ENCODE assay signal across 7 mouse cellular contexts in genomic region chr1:74855156-74855555, GRCm38 (mm10). TPM values are rescaled to one million over a fixed set of nuclear protein-coding genes. Genes with fewer than 3 reads are reported as not detected.
A peak's percentile ranks its signal among the peaks of the same experiment; 100 is the strongest.
DNase-seq lines count a peak whose midpoint lies in the region; ATAC-seq and TF ChIP-seq lines count a peak whose summit lies in the region.

No protein-coding gene starts in this region.

- H3K9me3 ChIP-seq in liver, embryonic 11.5 days (ENCODE audit: control insufficient read depth, low read length) = no peaks in the 10 kb centered on the region
- H3K9me3 ChIP-seq in heart, embryonic 15.5 days (replicated peaks) = no peaks in the 10 kb centered on the region
- no peaks in the 10 kb centered on the region for H3K9me3 ChIP-seq in liver, postnatal 0 days (ENCODE audit: low read length)

- 2% methylated on average over 48 of the region's 48 CpGs for WGBS in liver, embryonic 11.5 days
- WGBS in heart, embryonic 15.5 days = under 1% methylated on average over 48 of the region's 48 CpGs
- WGBS in liver, postnatal 0 days (ENCODE audit: insufficient replicate concordance) = 3% methylated on average over 43 of the region's 48 CpGs

- DNase-seq in liver, embryonic 11.5 days (ENCODE audit: low spot score) = peak; percentile 44
- DNase-seq in liver = no peak
- no peak for DNase-seq in liver, postnatal 0 days
- DNase-seq in cerebellum, adult 9-11 months = no peak

- H3K27ac ChIP-seq in liver, embryonic 11.5 days (ENCODE audit: low read depth, low read length) = no peak overlapping the region
- peak overlapping the region; percentile 61; the same call in 1 of the 2 replicates for H3K27ac ChIP-seq in cortical plate, adult 2 months (ENCODE audit: insufficient read depth, low read length)
- no peak overlapping the region for H3K27ac ChIP-seq in heart, embryonic 15.5 days
- H3K27ac ChIP-seq in liver, postnatal 0 days (ENCODE audit: low read depth) = no peak overlapping the region

- no peak overlapping the region for H3K9ac ChIP-seq in liver, embryonic 11.5 days (ENCODE audit: low read depth, low read length)
- peak overlapping the region; percentile 20; the same call in 1 of the 2 replicates for H3K9ac ChIP-seq in heart, embryonic 15.5 days
- H3K9ac ChIP-seq in liver, postnatal 0 days (replicated peaks) = no peak overlapping the region

- H3K36me3 ChIP-seq in liver, embryonic 11.5 days (ENCODE audit: control insufficient read depth, insufficient read depth, low read length) = no peaks in the 10 kb centered on the region
- no peaks in the 10 kb centered on the region for H3K36me3 ChIP-seq in heart, embryonic 15.5 days
- H3K36me3 ChIP-seq in liver, postnatal 0 days (replicated peaks; ENCODE audit: insufficient read depth, low read length) = no peaks in the 10 kb centered on the region

- TF ChIP-seq CTCF in cortical plate, adult 2 months (IDR thresholded peaks at IDR 0.05; ENCODE audit: extremely low read depth, insufficient read depth, low read length) = no peak
- no peak for TF ChIP-seq CTCF in liver, postnatal 0 days (IDR thresholded peaks at IDR 0.05; ENCODE audit: low read depth)

- H3K27me3 ChIP-seq in liver, embryonic 11.5 days (replicated peaks; ENCODE audit: control insufficient read depth, insufficient read depth, low read length) = peaks cover 99% of the 10 kb centered on the region
- peaks cover 98% of the 10 kb centered on the region for H3K27me3 ChIP-seq in heart, embryonic 15.5 days
- peaks cover 96% of the 10 kb centered on the region for H3K27me3 ChIP-seq in liver, postnatal 0 days (ENCODE audit: insufficient read depth, low read length)

- TF ChIP-seq EP300 in liver, postnatal 0 days (IDR thresholded peaks at IDR 0.05; ENCODE audit: low read depth) = no peak

- H3K4me2 ChIP-seq in liver, embryonic 11.5 days = peak overlapping the region; percentile 83
- H3K4me2 ChIP-seq in heart, embryonic 15.5 days = peak overlapping the region; percentile 98
- peak overlapping the region; percentile 75 for H3K4me2 ChIP-seq in liver, postnatal 0 days (ENCODE audit: low read depth, low read length)

- peak overlapping the region; percentile 54 for H3K4me3 ChIP-seq in liver, embryonic 11.5 days (ENCODE audit: low read depth, low read length)
- peak overlapping the region; percentile 97 for H3K4me3 ChIP-seq in cortical plate, adult 2 months (ENCODE audit: insufficient read depth, low read length)
- H3K4me3 ChIP-seq in heart, embryonic 15.5 days = peak overlapping the region; percentile 61
- H3K4me3 ChIP-seq in liver, postnatal 0 days (ENCODE audit: low read depth, low read length) = peak overlapping the region; percentile 46

- TF ChIP-seq POLR2A in cortical plate, adult 2 months (IDR thresholded peaks at IDR 0.05; ENCODE audit: extremely low read depth, insufficient read depth, low read length) = no peak

- peaks cover 9% of the 10 kb centered on the region for H3K4me1 ChIP-seq in liver, embryonic 11.5 days (replicated peaks; ENCODE audit: control insufficient read depth, insufficient read depth, low read length)
- peaks cover 17% of the 10 kb centered on the region for H3K4me1 ChIP-seq in cortical plate, adult 2 months (ENCODE audit: control insufficient read depth, insufficient read depth, low read length)
- H3K4me1 ChIP-seq in heart, embryonic 15.5 days (replicated peaks) = peaks cover 36% of the 10 kb centered on the region
- H3K4me1 ChIP-seq in liver, postnatal 0 days (ENCODE audit: insufficient read depth) = peaks cover 3% of the 10 kb centered on the region; the same call in 1 of the 2 replicates

- no peak for ATAC-seq in liver, embryonic 11.5 days (replicated peaks; ENCODE audit: low FRiP score)
- no peak for ATAC-seq in heart, embryonic 15.5 days (replicated peaks; ENCODE audit: insufficient number of reproducible peaks, insufficient read depth, low FRiP score, low read depth)
- no peak for ATAC-seq in liver, postnatal 0 days
- no peak for ATAC-seq in erythroid progenitor cell, adult 5-6 weeks (replicated peaks; ENCODE audit: low FRiP score, poor library complexity, severe bottlenecking)

RNA-seq across cellular contexts. Expression of gene Cdk5r2, which starts 0.4 kb away (rescaled TPM):
- polyA plus RNA-seq in liver, embryonic 11.5 days (2014; fragmentation: Nextera tagmentation; extraction: Ambion mirVana) = 0.35 and 0.36 TPM in 2 replicates
- 304 and 313 TPM in 2 replicates for polyA plus RNA-seq in cortical plate, adult 2 months (2012; rRNA removed)
- 0.08 TPM in 1 of 2 replicates, not detected in the other for polyA plus RNA-seq in heart, embryonic 15.5 days (2015; fragmentation: Nextera tagmentation; extraction: Ambion mirVana)
- not detected in 2 replicates for polyA plus RNA-seq in liver, postnatal 0 days (2015; fragmentation: Nextera tagmentation; extraction: Ambion mirVana)
- total RNA-seq in erythroid progenitor cell, adult 5-6 weeks (2015; ENCODE audit: low replicate concordance) = not detected in 2 replicates
- not detected in 2 replicates for total RNA-seq in erythroid progenitor cell, adult 5-6 weeks (2017; ENCODE audit: low replicate concordance)

RNA-seq across cellular contexts. Expression of gene Fev, which starts 30.1 kb away (rescaled TPM):
- 0.23 and 0.31 TPM in 2 replicates for polyA plus RNA-seq in liver, embryonic 11.5 days (2014; fragmentation: Nextera tagmentation; extraction: Ambion mirVana)
- polyA plus RNA-seq in cortical plate, adult 2 months (2012; rRNA removed) = not detected in 2 replicates
- polyA plus RNA-seq in heart, embryonic 15.5 days (2015; fragmentation: Nextera tagmentation; extraction: Ambion mirVana) = 0.37 and 0.68 TPM in 2 replicates
- 0.19 and 0.20 TPM in 2 replicates for polyA plus RNA-seq in liver, postnatal 0 days (2015; fragmentation: Nextera tagmentation; extraction: Ambion mirVana)
- total RNA-seq in erythroid progenitor cell, adult 5-6 weeks (2015; ENCODE audit: low replicate concordance) = not detected in 2 replicates
- not detected in 2 replicates for total RNA-seq in erythroid progenitor cell, adult 5-6 weeks (2017; ENCODE audit: low replicate concordance)

RNA-seq across cellular contexts. Expression of gene Cryba2, which starts 37.8 kb away (rescaled TPM):
- not detected in 2 replicates for polyA plus RNA-seq in liver, embryonic 11.5 days (2014; fragmentation: Nextera tagmentation; extraction: Ambion mirVana)
- polyA plus RNA-seq in cortical plate, adult 2 months (2012; rRNA removed) = 0.66 and 1.4 TPM in 2 replicates
- polyA plus RNA-seq in heart, embryonic 15.5 days (2015; fragmentation: Nextera tagmentation; extraction: Ambion mirVana) = not detected in 2 replicates
- not detected in 2 replicates for polyA plus RNA-seq in liver, postnatal 0 days (2015; fragmentation: Nextera tagmentation; extraction: Ambion mirVana)
- not detected in 2 replicates for total RNA-seq in erythroid progenitor cell, adult 5-6 weeks (2015; ENCODE audit: low replicate concordance)
- total RNA-seq in erythroid progenitor cell, adult 5-6 weeks (2017; ENCODE audit: low replicate concordance) = not detected in 2 replicates

Comparison
In these comparisons a context has a peak if more than half of its experiments do, and no peak if none do; other contexts are left out.
1. H3K4me3 ChIP-seq: peak in every context shown above with its lines; median percentile 97 in cortical plate, adult 2 months; 61 in heart, embryonic 15.5 days; 54 in liver, embryonic 11.5 days; 46 in liver, postnatal 0 days.
2. RNA of gene Cdk5r2, which starts 0.4 kb away (polyA plus RNA-seq): 304 to 313 TPM in cortical plate, adult 2 months; 0.35 to 0.36 TPM in liver, embryonic 11.5 days, 0.08 TPM in heart, embryonic 15.5 days and not detected in liver, postnatal 0 days; every median in the first group is over 100 times any median in the second.
3. Peak in every context shown above with its lines, with median percentiles within 50 percentile points of each other: H3K4me2 ChIP-seq.